Mouse (Mus musculus): Measurements from ENCODE around the gene Commd7.

Commd7 gene

DNA sequence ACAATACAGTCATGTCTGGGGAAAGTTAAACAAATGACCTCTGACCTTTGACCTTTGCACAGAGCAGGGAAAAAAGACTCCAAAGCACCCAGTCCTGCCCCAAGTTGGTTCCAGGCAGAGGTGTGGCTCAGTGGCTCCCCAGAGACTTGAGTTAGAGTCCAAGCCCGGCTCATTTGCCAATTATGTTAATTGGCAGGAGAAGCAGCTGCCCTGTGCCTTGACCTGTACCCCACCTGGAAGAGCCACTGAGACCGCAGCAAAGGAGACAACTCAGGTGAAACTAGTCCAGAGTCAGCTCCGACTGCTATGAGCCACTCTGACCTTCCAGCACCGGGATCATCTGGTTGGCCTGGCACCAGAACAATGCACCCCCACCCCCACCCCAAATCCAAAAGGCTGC is 48.2 kb downstream of the Commd7 start:
- Histone ChIP-seq H3K27me3 (ENCODE audit: control insufficient read depth, insufficient read depth, low read length, poor library complexity, severe bottlenecking) (no peaks in the 10 kb centered on the region), H3K36me3 (ENCODE audit: control insufficient read depth, insufficient read depth, low read length, poor library complexity, severe bottlenecking) (no peaks in the 10 kb centered on the region)
- no peak for DNase-seq (ENCODE audit: low read depth, low spot score)

DNA sequence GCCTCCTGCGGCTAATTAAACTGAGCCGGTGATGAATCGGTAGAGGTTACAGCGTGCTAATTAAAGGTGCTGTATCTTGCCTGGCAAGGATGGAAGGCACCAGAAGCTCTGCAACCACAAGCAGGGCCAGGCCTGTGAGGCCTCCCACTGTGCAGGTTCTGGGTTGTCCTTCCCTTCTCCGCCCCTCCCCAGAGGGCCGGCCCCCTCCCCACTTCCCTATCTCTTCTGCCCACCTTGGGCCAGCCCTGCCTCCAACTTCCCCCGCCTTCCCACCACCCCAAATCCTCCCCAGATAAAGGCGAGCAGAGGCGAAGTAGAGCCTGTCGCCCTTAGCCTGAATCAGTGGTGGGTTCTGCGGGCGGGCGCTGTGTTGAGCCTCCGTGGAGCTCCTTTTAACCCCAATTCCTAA is 48.9 kb downstream of the Commd7 start:
- Histone ChIP-seq H3K36me3 (ENCODE audit: control insufficient read depth, insufficient read depth, low read length, poor library complexity, severe bottlenecking) (no peaks in the 10 kb centered on the region), H3K27me3 (ENCODE audit: control insufficient read depth, insufficient read depth, low read length, poor library complexity, severe bottlenecking) (no peaks in the 10 kb centered on the region)
- no peak for DNase-seq (ENCODE audit: low read depth, low spot score)

DNA sequence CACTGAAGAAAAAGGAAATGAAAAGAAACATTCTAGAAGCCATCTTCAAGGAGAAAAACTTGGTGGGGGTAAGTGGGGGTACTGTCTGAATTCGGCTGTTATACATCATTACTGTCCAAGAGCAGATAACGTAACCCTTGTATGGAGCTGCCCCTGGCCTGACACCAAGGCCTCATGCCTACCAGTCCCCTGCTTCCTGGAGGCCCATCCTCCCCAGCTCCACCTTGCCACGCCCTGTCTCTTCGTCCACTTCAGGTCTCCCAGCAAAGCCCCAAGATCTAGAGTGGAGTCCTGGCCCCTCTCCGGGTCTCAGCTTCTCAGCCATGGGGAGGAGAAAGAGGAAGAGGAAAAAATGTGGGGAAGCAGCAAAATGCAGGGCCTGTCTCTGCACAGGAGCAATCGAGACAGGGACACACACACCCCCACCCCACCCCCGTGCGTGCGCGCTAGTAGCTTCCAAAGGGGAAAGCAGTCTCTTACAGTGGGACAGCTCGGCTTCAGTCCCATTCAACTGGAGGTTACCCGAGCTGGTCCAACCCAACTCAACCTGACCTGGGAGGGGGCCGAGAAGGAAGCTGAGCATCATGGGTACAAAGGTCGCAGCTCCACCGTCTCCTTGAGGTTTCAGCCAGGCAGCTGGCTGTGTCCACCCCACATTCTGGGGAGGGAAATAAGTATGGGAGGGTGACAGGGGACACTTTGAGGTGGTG is 49.5 kb downstream of the Commd7 start:
- no peaks in the 10 kb centered on the region for H3K36me3 ChIP-seq (ENCODE audit: control insufficient read depth, insufficient read depth, low read length, poor library complexity, severe bottlenecking)
- no peaks in the 10 kb centered on the region for H3K27me3 ChIP-seq (ENCODE audit: control insufficient read depth, insufficient read depth, low read length, poor library complexity, severe bottlenecking)

DNA sequence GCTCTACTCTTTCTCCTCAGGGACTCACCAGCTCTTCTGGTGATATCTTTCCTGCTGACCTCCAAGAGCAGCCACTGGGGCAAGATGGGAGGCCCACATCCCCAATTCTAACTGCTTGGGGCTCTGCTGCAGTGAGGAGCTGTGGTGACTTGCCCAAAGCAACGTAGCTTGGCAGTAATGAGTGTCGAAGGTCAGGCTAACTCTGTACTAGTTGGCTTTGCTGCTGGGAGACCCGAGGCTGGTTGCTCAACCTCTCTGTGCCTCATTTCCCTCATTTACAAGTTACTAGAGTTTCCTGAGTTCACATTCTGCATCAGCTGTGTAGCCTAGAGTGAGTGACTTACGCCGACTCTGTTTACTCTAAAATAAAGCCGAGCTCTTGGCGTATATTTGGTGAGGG is 51.2 kb downstream of the Commd7 start:
- H3K36me3 ChIP-seq (ENCODE audit: control insufficient read depth, insufficient read depth, low read length, poor library complexity, severe bottlenecking) = no peaks in the 10 kb centered on the region
- H3K27me3 ChIP-seq (ENCODE audit: control insufficient read depth, insufficient read depth, low read length, poor library complexity, severe bottlenecking) = no peaks in the 10 kb centered on the region
- DNase-seq (ENCODE audit: low read depth, low spot score) = no peak

More for the DNA sequence above, 49.5 kb downstream of the Commd7 start:
- no peak for DNase-seq (ENCODE audit: low read depth, low spot score)

DNA sequence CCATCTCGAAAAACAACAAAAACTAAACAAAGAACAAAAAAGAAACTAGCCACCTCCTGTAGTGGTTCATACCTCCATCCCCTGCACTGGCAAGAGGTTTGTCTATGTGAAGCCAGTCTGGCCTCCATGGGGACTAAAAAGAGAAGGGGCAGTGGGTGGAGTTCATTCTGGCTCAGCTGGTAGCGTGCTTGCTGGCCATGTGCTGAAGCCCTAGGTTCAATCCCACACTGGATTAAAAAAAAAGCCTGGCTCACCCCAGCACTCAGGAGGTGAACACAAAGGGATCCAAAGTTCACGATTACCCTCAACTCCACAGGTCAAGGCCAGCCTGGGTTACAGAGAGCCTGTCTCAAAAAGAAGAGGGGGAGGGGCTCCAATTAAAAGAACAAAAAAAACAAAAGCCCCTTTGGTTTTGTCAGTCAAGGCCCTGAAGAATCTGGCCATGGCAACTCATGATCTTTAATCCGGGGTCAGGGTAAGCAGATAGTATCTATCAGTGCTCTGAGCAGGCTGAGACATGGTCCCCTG is 52.1 kb downstream of the Commd7 start:
- Histone ChIP-seq H3K27me3 (ENCODE audit: control insufficient read depth, insufficient read depth, low read length, poor library complexity, severe bottlenecking) (no peaks in the 10 kb centered on the region), H3K36me3 (ENCODE audit: control insufficient read depth, insufficient read depth, low read length, poor library complexity, severe bottlenecking) (no peaks in the 10 kb centered on the region)
- no peak for DNase-seq (ENCODE audit: low read depth, low spot score)

DNA sequence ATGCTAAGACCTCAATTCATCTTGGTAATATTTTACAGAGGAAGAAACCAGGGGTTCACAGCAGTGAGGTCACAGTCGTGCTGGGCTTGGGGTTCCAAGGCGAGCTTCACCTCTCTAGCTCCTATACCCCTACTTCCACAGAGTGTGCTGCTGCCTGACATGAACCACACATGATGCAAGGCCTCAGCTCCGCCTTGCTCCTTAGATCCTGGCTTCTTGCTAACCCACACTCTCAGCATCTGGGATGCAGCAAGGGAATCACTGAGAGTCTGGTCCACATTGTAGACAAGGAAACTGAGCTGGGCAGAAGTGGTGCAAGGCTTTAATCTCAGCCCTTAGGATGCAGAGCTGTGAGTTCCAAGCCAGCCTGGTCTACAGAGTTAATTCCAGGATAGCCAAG is 52.5 kb downstream of the Commd7 start:
- no peaks in the 10 kb centered on the region for H3K27me3 ChIP-seq (ENCODE audit: control insufficient read depth, insufficient read depth, low read length, poor library complexity, severe bottlenecking)
- DNase-seq (ENCODE audit: low read depth, low spot score) = no peak
- no peaks in the 10 kb centered on the region for H3K36me3 ChIP-seq (ENCODE audit: control insufficient read depth, insufficient read depth, low read length, poor library complexity, severe bottlenecking)

DNA sequence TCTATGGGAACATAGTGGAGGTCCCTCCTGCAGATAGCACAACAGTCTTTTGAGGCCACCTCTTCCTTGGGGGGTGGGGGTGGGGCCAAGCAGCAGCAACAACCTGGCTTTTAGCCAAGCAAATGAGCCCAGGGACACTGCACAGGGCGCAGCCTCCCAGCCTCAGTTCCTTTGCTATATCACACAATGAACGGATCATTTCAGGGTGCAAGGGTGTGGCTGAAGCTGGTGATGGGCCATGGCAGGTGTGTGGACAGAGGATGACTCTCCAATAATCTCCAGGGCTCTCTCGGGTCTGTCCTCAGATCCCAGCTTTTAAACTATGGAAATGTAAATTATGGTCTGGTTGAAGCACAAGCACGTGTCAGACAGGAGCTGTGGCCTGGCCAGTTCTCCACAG is 55.5 kb downstream of the Commd7 start:
- no peak for DNase-seq (ENCODE audit: low read depth, low spot score)
- H3K36me3 ChIP-seq (ENCODE audit: control insufficient read depth, insufficient read depth, low read length, poor library complexity, severe bottlenecking) = no peaks in the 10 kb centered on the region
- H3K27me3 ChIP-seq (ENCODE audit: control insufficient read depth, insufficient read depth, low read length, poor library complexity, severe bottlenecking) = no peaks in the 10 kb centered on the region

DNA sequence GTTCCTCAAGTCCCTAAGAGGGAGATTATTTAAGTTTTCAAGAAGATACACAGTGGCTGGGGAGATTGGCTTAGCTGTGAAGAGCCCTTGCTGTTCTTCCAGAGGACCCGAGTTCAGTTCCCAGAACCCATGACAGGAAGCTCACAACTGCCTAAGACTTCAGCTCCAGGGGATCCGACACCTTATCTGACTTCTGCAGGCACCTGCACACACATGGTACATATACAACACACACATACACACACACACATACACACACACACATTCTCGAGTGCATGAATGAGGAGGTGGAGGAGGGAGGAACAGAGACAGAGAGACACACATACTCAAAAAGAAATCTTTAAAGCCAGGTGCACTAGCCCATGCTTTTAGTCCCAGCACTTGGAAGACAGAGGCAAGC is 56.4 kb downstream of the Commd7 start:
- no peak for DNase-seq (ENCODE audit: low read depth, low spot score)
- Histone ChIP-seq H3K36me3 (ENCODE audit: control insufficient read depth, insufficient read depth, low read length, poor library complexity, severe bottlenecking) (no peaks in the 10 kb centered on the region), H3K27me3 (ENCODE audit: control insufficient read depth, insufficient read depth, low read length, poor library complexity, severe bottlenecking) (no peaks in the 10 kb centered on the region)

DNA sequence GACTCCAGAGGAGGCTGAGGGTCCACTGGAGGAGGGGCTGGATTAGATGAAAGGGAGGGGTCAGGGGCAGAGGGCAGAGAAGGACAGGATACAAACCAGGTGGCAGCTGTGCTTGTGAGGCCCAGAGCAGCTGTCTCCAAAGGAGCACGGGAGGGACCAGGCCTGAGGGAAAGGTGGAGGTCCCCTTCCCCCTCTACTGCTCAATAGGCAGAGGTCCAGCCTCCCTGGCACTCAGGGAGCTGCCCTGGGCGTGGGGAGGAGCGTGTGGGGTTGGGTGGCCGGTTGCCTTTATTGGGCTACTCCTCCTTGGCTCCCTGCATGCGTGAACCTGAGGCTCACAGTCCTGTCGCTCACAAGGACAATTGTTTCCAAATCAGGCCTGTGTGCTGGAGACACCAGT is 57.0 kb downstream of the Commd7 start:
- Histone ChIP-seq H3K36me3 (ENCODE audit: control insufficient read depth, insufficient read depth, low read length, poor library complexity, severe bottlenecking) (no peaks in the 10 kb centered on the region), H3K27me3 (ENCODE audit: control insufficient read depth, insufficient read depth, low read length, poor library complexity, severe bottlenecking) (no peaks in the 10 kb centered on the region)
- no peak for DNase-seq (ENCODE audit: low read depth, low spot score)

DNA sequence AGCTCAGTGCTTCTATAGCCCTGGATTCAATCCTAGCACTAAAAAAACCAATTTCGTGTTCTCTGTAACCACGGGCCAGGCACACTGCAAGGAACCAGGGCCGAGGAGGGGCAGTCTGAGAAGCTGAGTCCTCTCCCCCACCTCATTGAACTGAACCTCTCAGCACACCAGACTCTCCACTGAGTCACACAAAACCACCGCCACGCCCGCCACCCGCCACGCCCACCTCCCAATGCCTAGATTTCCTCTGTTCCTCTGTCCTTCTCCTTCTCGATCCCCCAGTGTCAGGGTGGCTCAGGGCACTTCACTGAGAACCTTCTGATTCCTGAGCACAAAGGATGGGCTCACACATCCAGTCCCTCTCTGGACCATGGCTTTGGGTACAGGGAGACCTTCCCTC is 59.5 kb downstream of the Commd7 start:
- Histone ChIP-seq H3K36me3 (ENCODE audit: control insufficient read depth, insufficient read depth, low read length, poor library complexity, severe bottlenecking) (no peaks in the 10 kb centered on the region), H3K27me3 (ENCODE audit: control insufficient read depth, insufficient read depth, low read length, poor library complexity, severe bottlenecking) (no peaks in the 10 kb centered on the region)
- no peak for DNase-seq (ENCODE audit: low read depth, low spot score)

DNA sequence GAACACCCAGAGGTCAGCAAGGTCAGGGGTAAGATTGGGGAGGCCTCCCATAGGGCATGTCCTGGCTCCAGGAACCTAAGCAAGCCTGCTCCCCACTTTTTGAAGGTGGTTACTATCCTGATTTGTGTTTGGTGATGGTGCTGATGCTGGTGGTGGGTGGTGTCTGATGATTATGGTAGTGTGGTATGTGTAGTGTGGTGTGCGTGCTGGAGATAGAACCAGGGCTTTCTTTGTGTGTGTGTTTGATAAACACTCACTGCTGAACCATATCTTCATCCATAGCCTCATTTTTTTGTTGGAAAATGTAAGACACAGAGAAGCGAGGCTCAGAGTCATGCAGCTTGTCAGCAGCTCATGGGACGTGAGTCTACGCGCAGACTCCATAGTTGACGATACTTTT is 64.0 kb downstream of the Commd7 start:
- no peaks in the 10 kb centered on the region for H3K36me3 ChIP-seq (ENCODE audit: control insufficient read depth, insufficient read depth, low read length, poor library complexity, severe bottlenecking)
- H3K27me3 ChIP-seq (ENCODE audit: control insufficient read depth, insufficient read depth, low read length, poor library complexity, severe bottlenecking) = no peaks in the 10 kb centered on the region
- DNase-seq (ENCODE audit: low read depth, low spot score) = no peak

DNA sequence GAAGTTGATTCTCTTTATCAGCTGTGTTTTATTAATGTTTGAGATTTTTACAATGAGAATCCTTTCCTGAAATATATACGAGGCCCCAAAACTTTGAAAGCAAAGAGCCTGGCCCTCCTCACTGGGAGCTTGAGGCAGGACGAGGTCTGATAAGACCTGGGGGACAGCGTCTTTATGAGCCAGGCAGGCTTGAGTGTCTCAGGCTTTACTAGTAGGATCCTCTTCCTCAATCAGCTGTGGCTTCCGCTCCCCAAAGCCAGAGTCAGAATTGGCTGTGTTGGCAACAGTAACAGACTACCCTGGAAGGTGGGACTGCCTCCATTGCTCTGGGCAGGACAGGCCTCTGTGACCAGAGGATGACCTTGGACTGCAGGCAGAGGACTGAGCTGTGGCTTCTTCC is 64.6 kb downstream of the Commd7 start:
- no peak for DNase-seq (ENCODE audit: low read depth, low spot score)
- Histone ChIP-seq H3K36me3 (ENCODE audit: control insufficient read depth, insufficient read depth, low read length, poor library complexity, severe bottlenecking) (no peaks in the 10 kb centered on the region), H3K27me3 (ENCODE audit: control insufficient read depth, insufficient read depth, low read length, poor library complexity, severe bottlenecking) (no peaks in the 10 kb centered on the region)
